Comparison of ENCODE assay signal across 9 mouse cellular contexts in genomic region chr2:90746538-90746865, GRCm38 (mm10). TPM values are rescaled to one million over a fixed set of nuclear protein-coding genes. Genes with fewer than 3 reads are reported as not detected.
DNase-seq lines count a peak whose midpoint lies in the region; ATAC-seq and TF ChIP-seq lines count a peak whose summit lies in the region.
"Had no signal": no experiment of that assay in that cellular context is flagged by ENCODE, and none has a peak within 500 bp of the region (broad histone marks: within the 10 kb centered on the region; RNA-seq: fewer than 3 reads in every experiment).

No protein-coding gene starts in this region.

- 8% methylated on average over 4 of the region's 4 CpGs for whole genome bisulfite sequencing in embryonic facial prominence, embryonic 15.5 days
- 15% methylated on average over 4 of the region's 4 CpGs for WGBS in midbrain, embryonic 13.5 days

- intact Hi-C loops in gastrocnemius, adult 2 months (cut with DNase I) = no loop called here
- intact Hi-C loops in gastrocnemius, postnatal 36 days (cut with DNase I) = no loop called here

- H3K9ac ChIP-seq in embryonic facial prominence, embryonic 15.5 days = peak overlapping the region; percentile 98; the same call in 1 of the 2 replicates
- H3K9ac ChIP-seq in midbrain, embryonic 13.5 days (replicated peaks) = peak overlapping the region; percentile 99

- peak overlapping the region; percentile 71 for H3K4me2 ChIP-seq in embryonic facial prominence, embryonic 15.5 days (replicated peaks)
- H3K4me2 ChIP-seq in midbrain, embryonic 13.5 days (replicated peaks) = peak overlapping the region; percentile 79

- peaks cover 52% of the 10 kb centered on the region for H3K36me3 ChIP-seq in E14TG2a.4 (ENCODE audit: insufficient read depth, low read length)
- peaks cover 21% of the 10 kb centered on the region for H3K36me3 ChIP-seq in embryonic facial prominence, embryonic 15.5 days
- H3K36me3 ChIP-seq in midbrain, embryonic 13.5 days = peaks cover 25% of the 10 kb centered on the region

- H3K27me3 ChIP-seq in E14TG2a.4 (ENCODE audit: insufficient read depth, low read length) = no peaks in the 10 kb centered on the region
- H3K27me3 ChIP-seq in embryonic facial prominence, embryonic 15.5 days = no peaks in the 10 kb centered on the region
- H3K27me3 ChIP-seq in midbrain, embryonic 13.5 days = no peaks in the 10 kb centered on the region

- peak overlapping the region; percentile 95 for H3K27ac ChIP-seq in gastrocnemius, adult 2 months
- peak overlapping the region; percentile 97 for H3K27ac ChIP-seq in embryonic facial prominence, embryonic 15.5 days (replicated peaks)
- H3K27ac ChIP-seq in midbrain, embryonic 13.5 days = peak overlapping the region; percentile 97; the same call in 1 of the 2 replicates

- H3K4me3 ChIP-seq in gastrocnemius, adult 2 months = peak overlapping the region; percentile 81
- peak overlapping the region; percentile 98 for H3K4me3 ChIP-seq in E14TG2a.4 (replicated peaks; ENCODE audit: low read length)
- H3K4me3 ChIP-seq in embryonic facial prominence, embryonic 15.5 days (replicated peaks) = peak overlapping the region; percentile 99
- H3K4me3 ChIP-seq in midbrain, embryonic 13.5 days (replicated peaks) = peak overlapping the region; percentile 97

- no peak for DNase-seq in gastrocnemius, adult 2 months
- no peak for DNase-seq in gastrocnemius, postnatal 36 days
- DNase-seq in kidney, adult 9 months = peak; percentile 34
- DNase-seq in spleen, postnatal 4 days (ENCODE audit: low spot score in 2 of 2) = no peak
- DNase-seq in spleen, postnatal 14 days (ENCODE audit: low spot score in 2 of 2) = no peak

- no peaks in the 10 kb centered on the region for H3K9me3 ChIP-seq in E14TG2a.4 (ENCODE audit: low read length)
- H3K9me3 ChIP-seq in embryonic facial prominence, embryonic 15.5 days (replicated peaks) = no peaks in the 10 kb centered on the region
- H3K9me3 ChIP-seq in midbrain, embryonic 13.5 days = no peaks in the 10 kb centered on the region

- peaks cover 49% of the 10 kb centered on the region for H3K4me1 ChIP-seq in E14TG2a.4 (replicated peaks; ENCODE audit: low read depth, low read length)
- peaks cover 27% of the 10 kb centered on the region for H3K4me1 ChIP-seq in embryonic facial prominence, embryonic 15.5 days
- H3K4me1 ChIP-seq in midbrain, embryonic 13.5 days (replicated peaks) = peaks cover 41% of the 10 kb centered on the region

- no peak for TF ChIP-seq CTCF in gastrocnemius, adult 2 months (IDR thresholded peaks at IDR 0.05)
- TF ChIP-seq CTCF in E14TG2a.4 (conservative IDR thresholded peaks at IDR 0.05; ENCODE audit: low read length) = no peak

- ATAC-seq in embryonic facial prominence, embryonic 15.5 days (ENCODE audit: insufficient number of reproducible peaks, low FRiP score, low TSS enrichment, low read depth) = no peak
- ATAC-seq in midbrain, embryonic 13.5 days = no peak

RNA-seq across cellular contexts. Expression of gene Fnbp4, which starts 1.3 kb away (rescaled TPM):
- total RNA-seq in gastrocnemius, adult 2 months (2021) = 10 to 100 TPM; 17.9 to 19.7 TPM
- total RNA-seq in gastrocnemius, postnatal 36 days (2021) = 10 to 100 TPM; 14.7 to 17.3 TPM
- polyA plus RNA-seq in embryonic facial prominence, embryonic 15.5 days (2015; fragmentation: Nextera tagmentation; extraction: Ambion mirVana) = 92.9 and 108 TPM in 2 replicates
- 118 and 131 TPM in 2 replicates for polyA plus RNA-seq in midbrain, embryonic 13.5 days (2015; fragmentation: Nextera tagmentation; extraction: Ambion mirVana)

RNA-seq across cellular contexts. Expression of gene Agbl2, which starts 36.0 kb away (rescaled TPM):
- total RNA-seq in gastrocnemius, adult 2 months (2021) = under 1 TPM; 0.18 to 0.20 TPM
- under 1 TPM; 0.42 to 0.46 TPM for total RNA-seq in gastrocnemius, postnatal 36 days (2021)
- polyA plus RNA-seq in embryonic facial prominence, embryonic 15.5 days (2015; fragmentation: Nextera tagmentation; extraction: Ambion mirVana) = 2.5 and 4.2 TPM in 2 replicates
- polyA plus RNA-seq in midbrain, embryonic 13.5 days (2015; fragmentation: Nextera tagmentation; extraction: Ambion mirVana) = 0.21 and 0.31 TPM in 2 replicates
- total RNA-seq: neutrophil, adult 5-6 weeks had no signal
